Mouse (Mus musculus) forebrain, embryonic 11.5 days (tissue): ENCODE data around the gene Zc2hc1c. TPM values are rescaled to one million over a fixed set of nuclear protein-coding genes. Genes with fewer than 3 reads are reported as not detected.

Experiments
- ATAC-seq: fragments of 200-750 bp; cut with Nextera tagmentation; replicated peaks from 2 replicates; pipeline ENCODE4 v1.8.0; 2017; ENCODE audit warnings: moderate TSS enrichment; ENCODE audit not compliant: low FRiP score
- DNase-seq: peaks from one replicate; pipeline ENCODE4 v3.0.0-alpha.2; 2017; ENCODE audit warnings: low spot score
- H3K27ac ChIP-seq: fragments of 300-500 bp; sonication (generic); 2 replicates; pipeline ENCODE4 v1.5.1; 2014; ENCODE audit warnings: low read depth, low read length
- H3K27me3 ChIP-seq: fragments of 300-500 bp; sonication (generic); 2 replicates; pipeline ENCODE4 v1.6.1; 2014; ENCODE audit warnings: mild to moderate bottlenecking, low read length, mixed read lengths; ENCODE audit not compliant: control insufficient read depth, insufficient read depth
- H3K36me3 ChIP-seq: fragments of 300-500 bp; sonication (generic); 2 replicates; pipeline ENCODE4 v1.6.1; 2014; ENCODE audit warnings: mild to moderate bottlenecking, low read length, moderate library complexity, mixed read lengths; ENCODE audit not compliant: control insufficient read depth, insufficient read depth
- H3K4me1 ChIP-seq: fragments of 300-500 bp; sonication (generic); replicated peaks from 2 replicates; pipeline ENCODE4 v1.6.1; 2014; ENCODE audit warnings: low read length, mixed read lengths; ENCODE audit not compliant: control insufficient read depth, insufficient read depth
- H3K4me2 ChIP-seq: fragments of 300-500 bp; sonication (generic); 2 replicates; pipeline ENCODE4 v1.6.1; 2014; ENCODE audit warnings: low read depth, mild to moderate bottlenecking, low read length, moderate library complexity, mixed read lengths; ENCODE audit not compliant: severe bottlenecking
- H3K4me3 ChIP-seq: fragments of 300-500 bp; sonication (generic); 2 replicates; pipeline ENCODE4 v1.5.1; 2014; ENCODE audit warnings: low read depth, low read length
- H3K9ac ChIP-seq: fragments of 300-500 bp; sonication (generic); 2 replicates; pipeline ENCODE4 v1.6.1; 2014; ENCODE audit warnings: low read length
- H3K9me3 ChIP-seq: fragments of 300-500 bp; sonication (generic); 2 replicates; pipeline ENCODE4 v1.6.1; 2016; ENCODE audit warnings: low read length, mixed read lengths; ENCODE audit not compliant: control insufficient read depth
- WGBS: fragments of 180-500 bp; shearing (Covaris S2); extraction: QIAGEN DNeasy Blood & Tissue Kit; methylation state at CpG from one replicate; pipeline ENCODE4 v1.1.7; 2014; 5-methylcytosine and 5-hydroxymethylcytosine counted together
- polyA plus RNA-seq: library from polyadenylated mRNA; unstranded; fragments of >200 nt; fragmentation: Nextera tagmentation; extraction: Ambion mirVana; gene quantifications from 2 replicates; pipeline ENCODE4 v1.2.1, GENCODE M21; 2014

Zc2hc1c gene
- polyA plus RNA-seq, 1 experiment from 2014 or later: 1.8 TPM

DNA sequence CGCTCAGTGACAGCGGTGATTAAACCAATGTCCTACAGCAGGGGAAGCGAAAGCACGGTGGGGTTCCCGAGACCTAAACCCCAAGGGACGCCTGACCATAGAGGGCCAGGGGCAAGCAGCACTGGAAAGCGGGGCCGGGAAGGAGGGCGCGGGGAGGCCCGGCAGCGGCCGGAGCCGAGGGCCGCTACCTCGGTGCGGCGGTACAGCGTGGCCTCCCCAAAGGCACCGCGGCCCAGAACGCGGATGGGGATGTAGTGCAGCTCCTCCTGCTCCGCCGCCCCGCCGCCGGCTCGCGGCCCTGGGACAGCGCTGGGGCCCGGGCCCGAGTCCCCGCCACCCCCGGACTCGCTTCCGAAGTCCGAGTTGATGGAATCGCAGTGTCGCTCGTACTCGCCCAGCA lies 50.4 kb downstream of the Zc2hc1c start:
- peak overlapping the region; percentile 63 for H3K4me2 ChIP-seq
- no peaks in the 10 kb centered on the region for H3K36me3 ChIP-seq
- H3K9ac ChIP-seq: peak overlapping the region; percentile 95
- H3K4me3 ChIP-seq: peak overlapping the region; percentile 97
- DNase-seq (no peak), ATAC-seq (peak; percentile 74)
- H3K9me3 ChIP-seq: no peaks in the 10 kb centered on the region
- peaks cover 2% of the 10 kb centered on the region; the same call in 1 of the 2 replicates for H3K4me1 ChIP-seq
- peak overlapping the region; percentile 57; the same call in 1 of the 2 replicates for H3K27ac ChIP-seq
- WGBS: under 1% methylated on average over 42 of the region's 42 CpGs
- H3K27me3 ChIP-seq: no peaks in the 10 kb centered on the region

DNA sequence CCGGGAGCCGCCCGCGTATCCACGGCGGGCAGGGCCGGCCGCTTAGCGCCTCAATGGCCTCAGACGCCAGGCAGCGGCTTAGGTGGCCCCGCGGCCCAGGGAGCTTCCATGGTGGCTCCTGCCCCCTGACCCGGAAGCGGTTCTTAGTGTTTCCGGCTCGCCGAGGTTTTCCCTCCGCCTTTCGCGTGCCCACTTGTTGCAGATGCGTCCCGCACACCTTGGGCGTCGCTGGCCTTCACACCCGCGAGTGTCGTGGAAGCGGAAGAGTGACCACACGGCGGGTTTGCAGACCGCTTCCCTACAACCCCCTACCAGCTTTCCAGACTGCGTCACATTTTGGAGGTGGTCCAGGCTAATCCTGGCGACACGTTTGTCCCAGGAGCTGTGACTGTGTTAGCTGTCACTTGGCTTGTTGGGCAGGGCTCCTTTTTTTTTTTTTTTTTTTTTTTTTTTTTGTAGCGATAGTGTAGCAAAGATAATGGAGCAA lies 50.9 kb downstream of the Zc2hc1c start, which contains the start of gene Nek9:
Gene Nek9 (minus strand): TSS at position 120 of the 487 bp plus-strand sequence.
- peak; percentile 85 for ATAC-seq
- peak; percentile 95 for DNase-seq
- no peaks in the 10 kb centered on the region for H3K9me3 ChIP-seq
- WGBS: under 1% methylated on average over 36 of the region's 36 CpGs
- peak within 1 kb of the TSS; percentile 57; the same call in 1 of the 2 replicates for H3K27ac ChIP-seq
- H3K27me3 ChIP-seq: no peaks in the 10 kb centered on the region
- peak within 1 kb of the TSS; percentile 95 for H3K9ac ChIP-seq
- H3K4me2 ChIP-seq: peak within 1 kb of the TSS; percentile 63
- peaks cover 2% of the 10 kb centered on the region; the same call in 1 of the 2 replicates for H3K4me1 ChIP-seq
- H3K4me3 ChIP-seq: peak within 1 kb of the TSS; percentile 97
- H3K36me3 ChIP-seq: no peaks in the 10 kb centered on the region

DNA sequence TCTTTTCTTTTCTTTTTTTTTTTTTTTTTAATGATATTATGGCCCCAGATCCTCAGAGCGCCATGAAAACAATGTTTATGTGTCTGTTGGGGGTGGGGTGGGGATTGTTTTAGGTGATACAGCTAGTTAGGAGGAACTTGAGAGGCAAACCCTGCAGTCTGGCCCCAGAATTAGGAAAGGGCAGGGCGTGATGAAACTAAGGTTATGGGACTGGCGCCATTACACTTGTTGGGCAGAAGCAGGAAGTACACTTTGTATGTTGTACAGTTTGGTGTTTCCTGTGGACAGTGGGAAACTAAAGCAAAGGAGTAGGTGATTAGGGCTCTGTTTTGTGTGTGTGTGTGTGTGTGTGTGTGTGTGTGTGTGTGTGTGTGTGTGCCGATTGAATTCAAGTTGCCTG lies 51.6 kb downstream of the Zc2hc1c start:
- Histone ChIP-seq H3K9me3 (no peaks in the 10 kb centered on the region), H3K27me3 (no peaks in the 10 kb centered on the region), H3K4me1 (peaks cover 2% of the 10 kb centered on the region; the same call in 1 of the 2 replicates), H3K4me2 (peak overlapping the region; percentile 63), H3K4me3 (no peak overlapping the region), H3K36me3 (no peaks in the 10 kb centered on the region), H3K9ac (no peak overlapping the region), H3K27ac (no peak overlapping the region)
- DNase-seq: no peak
- WGBS: 53% methylated on average over 4 of the region's 4 CpGs
- ATAC-seq: no peak

DNA sequence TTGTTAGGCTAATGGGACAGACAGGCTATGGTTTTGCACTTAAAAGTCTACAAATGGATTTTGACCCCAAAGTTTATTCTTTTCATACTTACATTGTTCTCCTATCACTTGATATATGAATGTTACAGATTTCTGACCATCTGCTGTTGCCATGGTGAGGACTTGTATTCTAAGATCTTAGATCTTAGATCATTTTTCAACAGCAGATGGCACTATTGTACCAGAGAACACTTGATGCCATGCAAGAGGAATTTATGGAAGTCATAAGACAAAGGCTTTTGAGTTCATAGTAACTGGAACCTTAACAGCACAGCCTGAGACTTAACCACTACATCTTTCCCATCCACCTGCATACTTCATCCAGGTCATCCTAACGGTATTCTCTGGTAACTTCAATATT lies 52.7 kb downstream of the Zc2hc1c start:
- Histone ChIP-seq H3K4me3 (no peak overlapping the region), H3K4me1 (peaks cover 2% of the 10 kb centered on the region; the same call in 1 of the 2 replicates), H3K27me3 (no peaks in the 10 kb centered on the region), H3K9me3 (no peaks in the 10 kb centered on the region), H3K27ac (no peak overlapping the region), H3K9ac (no peak overlapping the region), H3K36me3 (no peaks in the 10 kb centered on the region), H3K4me2 (no peak overlapping the region)
- WGBS: 57% methylated on average over 1 of the region's 1 CpGs
- ATAC-seq (no peak), DNase-seq (no peak)

DNA sequence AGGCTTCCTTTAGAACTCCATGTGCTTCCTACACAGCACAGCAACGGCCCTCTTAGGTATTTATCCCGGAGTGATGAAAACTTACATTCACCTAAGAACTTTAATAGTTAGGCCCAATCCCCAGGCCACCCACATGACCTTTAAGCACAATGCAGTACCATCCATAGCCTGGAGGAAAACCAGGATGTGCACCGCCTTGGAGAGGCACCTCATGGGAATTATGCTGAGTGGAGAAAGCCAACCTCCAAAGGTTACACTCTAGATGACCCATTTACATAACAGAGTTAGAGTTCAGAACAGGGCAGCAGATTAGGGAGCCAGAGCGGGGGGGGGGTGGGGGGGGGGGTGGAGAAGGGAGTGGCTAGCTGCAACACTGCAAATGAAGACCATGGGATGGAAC lies 53.9 kb downstream of the Zc2hc1c start:
- Histone ChIP-seq H3K27ac (no peak overlapping the region), H3K4me2 (no peak overlapping the region), H3K36me3 (no peaks in the 10 kb centered on the region), H3K9ac (no peak overlapping the region), H3K27me3 (no peaks in the 10 kb centered on the region), H3K4me1 (peaks cover 2% of the 10 kb centered on the region; the same call in 1 of the 2 replicates), H3K9me3 (no peaks in the 10 kb centered on the region), H3K4me3 (no peak overlapping the region)
- DNase-seq (no peak), ATAC-seq (no peak)
- 76% methylated on average over 4 of the region's 4 CpGs for WGBS

DNA sequence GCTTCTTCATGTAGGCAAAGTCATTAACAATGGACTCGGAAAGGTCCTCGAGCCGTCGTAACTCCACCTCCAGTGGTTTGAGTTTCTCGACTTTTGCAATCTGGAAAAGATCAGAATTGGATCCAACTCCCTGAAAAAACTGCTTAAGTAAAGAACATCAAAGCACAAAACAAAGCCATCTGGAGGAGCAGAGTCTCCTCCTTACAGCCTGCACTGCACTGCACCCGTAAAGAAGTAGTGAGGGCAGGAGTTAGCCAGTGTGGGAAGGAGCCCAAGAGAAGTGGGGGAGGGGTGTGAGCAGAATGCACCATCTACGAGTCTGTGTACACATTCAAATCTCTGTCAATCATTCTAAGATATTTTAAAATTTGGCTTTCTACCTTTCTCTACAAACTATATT lies 55.9 kb downstream of the Zc2hc1c start:
- no peak overlapping the region for H3K9ac ChIP-seq
- no peak overlapping the region for H3K4me3 ChIP-seq
- no peak for ATAC-seq
- 85% methylated on average over 7 of the region's 7 CpGs for WGBS
- no peak overlapping the region for H3K27ac ChIP-seq
- no peaks in the 10 kb centered on the region for H3K27me3 ChIP-seq
- DNase-seq: no peak
- no peaks in the 10 kb centered on the region; the same call in 1 of the 2 replicates for H3K36me3 ChIP-seq
- H3K9me3 ChIP-seq: no peaks in the 10 kb centered on the region
- 0 out of 2 replicates have a peak, but pooled peaks cover 2% of the 10 kb centered on the region for H3K4me1 ChIP-seq
- H3K4me2 ChIP-seq: no peak overlapping the region

DNA sequence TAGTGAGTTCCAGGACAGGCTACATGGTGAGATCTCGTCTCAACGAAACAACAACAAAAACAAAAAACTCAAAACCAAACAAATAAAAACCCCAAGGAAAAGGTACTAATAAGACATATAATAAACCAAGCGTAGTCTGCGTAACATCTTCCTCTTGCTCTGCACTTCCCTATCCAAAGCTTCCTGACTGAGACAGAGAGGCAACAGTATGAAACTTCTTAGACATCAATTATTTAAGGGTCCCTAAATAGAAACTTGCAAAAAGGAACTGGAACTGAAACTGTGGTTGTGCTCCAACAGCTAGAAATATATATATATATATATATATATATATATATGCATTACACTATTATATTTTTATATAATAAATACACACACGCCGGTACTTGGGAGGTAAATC lies 57.2 kb downstream of the Zc2hc1c start:
- Histone ChIP-seq H3K4me1 (no peaks in the 10 kb centered on the region), H3K4me3 (no peak overlapping the region), H3K36me3 (no peaks in the 10 kb centered on the region; the same call in 1 of the 2 replicates), H3K4me2 (no peak overlapping the region), H3K27me3 (no peaks in the 10 kb centered on the region), H3K9ac (no peak overlapping the region), H3K9me3 (no peaks in the 10 kb centered on the region), H3K27ac (no peak overlapping the region)
- DNase-seq (no peak), ATAC-seq (no peak)
- WGBS: 94% methylated on average over 6 of the region's 6 CpGs

DNA sequence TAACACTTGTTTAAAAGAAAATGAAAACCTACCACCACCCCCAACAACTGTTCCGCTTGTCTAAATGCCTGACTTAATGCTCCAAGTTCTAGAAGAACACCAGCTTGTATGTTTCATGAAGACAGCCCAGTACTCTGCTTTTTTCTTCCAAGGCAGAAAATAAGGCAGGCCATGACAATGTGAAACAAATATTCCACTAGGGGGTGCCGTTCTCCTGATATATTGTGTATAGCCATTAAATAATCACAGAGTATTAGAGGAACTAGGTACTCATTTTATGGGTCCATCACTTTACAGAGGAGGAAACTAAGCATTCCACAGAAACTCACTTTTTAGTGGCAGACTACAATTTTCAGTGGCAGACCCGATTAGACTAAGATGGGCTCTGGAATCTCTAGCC lies 58.0 kb downstream of the Zc2hc1c start:
- ATAC-seq (no peak), DNase-seq (no peak)
- no peaks in the 10 kb centered on the region for H3K9me3 ChIP-seq
- no peaks in the 10 kb centered on the region; the same call in 1 of the 2 replicates for H3K36me3 ChIP-seq
- H3K27me3 ChIP-seq: no peaks in the 10 kb centered on the region
- no peak overlapping the region for H3K9ac ChIP-seq
- H3K27ac ChIP-seq: no peak overlapping the region
- no peak overlapping the region for H3K4me3 ChIP-seq
- 65% methylated on average over 3 of the region's 3 CpGs for WGBS
- H3K4me2 ChIP-seq: no peak overlapping the region
- peaks cover 2% of the 10 kb centered on the region; the same call in 1 of the 2 replicates for H3K4me1 ChIP-seq

DNA sequence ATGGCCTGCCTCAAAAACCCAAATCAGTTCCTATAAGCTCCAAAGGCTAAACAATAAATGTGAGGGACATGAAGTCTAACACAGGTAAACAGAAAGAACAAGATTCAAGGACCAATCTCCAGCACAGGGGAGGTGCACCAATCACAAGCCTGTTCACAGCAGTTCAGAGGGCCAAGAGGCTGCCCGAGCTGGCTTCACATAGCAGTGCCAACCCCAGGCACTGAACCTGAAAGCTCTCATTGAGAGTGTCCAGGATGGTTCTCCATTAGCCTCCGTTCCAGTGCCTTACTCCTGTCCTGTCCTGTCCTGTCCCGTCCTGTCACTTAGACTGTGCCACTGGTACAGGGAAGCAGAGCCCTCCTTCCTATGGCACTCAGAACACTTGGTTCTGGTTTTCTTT lies 58.8 kb downstream of the Zc2hc1c start:
- Histone ChIP-seq H3K9me3 (no peaks in the 10 kb centered on the region), H3K9ac (no peak overlapping the region), H3K4me1 (peaks cover 2% of the 10 kb centered on the region; the same call in 1 of the 2 replicates), H3K27ac (no peak overlapping the region), H3K36me3 (no peaks in the 10 kb centered on the region; the same call in 1 of the 2 replicates), H3K27me3 (no peaks in the 10 kb centered on the region), H3K4me3 (no peak overlapping the region), H3K4me2 (no peak overlapping the region)
- no peak for DNase-seq
- ATAC-seq: no peak
- WGBS: 78% methylated on average over 3 of the region's 3 CpGs
